Mouse (Mus musculus): ENCODE results near the gene Cdh13. TPM values are rescaled to one million over a fixed set of nuclear protein-coding genes. Genes with fewer than 3 reads are reported as not detected.
A peak's percentile ranks its signal among the peaks of the same experiment; 100 is the strongest.

Cdh13 gene
- polyA plus RNA-seq, 1 experiment from 2014 or later, result 59.2 TPM

GRCm38 (mm10) chr8:118851361-118851760, 567.8 kb downstream of the Cdh13 start:
- 94% methylated on average over 10 of the region's 10 CpGs for WGBS
- Histone ChIP-seq H3K27ac (no peak overlapping the region), H3K36me3 (no peaks in the 10 kb centered on the region), H3K9ac (no peak overlapping the region), H3K4me1 (replicated peaks) (peaks cover 5% of the 10 kb centered on the region; the same call in 1 of the 2 replicates), H3K4me2 (no peak overlapping the region), H3K4me3 (no peak overlapping the region), H3K27me3 (0 out of 2 replicates have a peak, but pooled peaks cover 5% of the 10 kb centered on the region), H3K9me3 (no peaks in the 10 kb centered on the region)
- ATAC-seq (ENCODE audit: low FRiP score), result no peak

GRCm38 (mm10) chr8:118852861-118853260, 569.3 kb downstream of the Cdh13 start:
- 76% methylated on average over 12 of the region's 12 CpGs for WGBS
- Histone ChIP-seq H3K4me3 (no peak overlapping the region), H3K9ac (no peak overlapping the region), H3K4me2 (no peak overlapping the region), H3K27me3 (0 out of 2 replicates have a peak, but pooled peaks cover 5% of the 10 kb centered on the region), H3K4me1 (replicated peaks) (peaks cover 5% of the 10 kb centered on the region; the same call in 1 of the 2 replicates), H3K36me3 (no peaks in the 10 kb centered on the region), H3K27ac (no peak overlapping the region), H3K9me3 (no peaks in the 10 kb centered on the region)
- no peak for ATAC-seq (ENCODE audit: low FRiP score)

- H3K9ac ChIP-seq, result no peak overlapping the region
- 90% methylated on average over 8 of the region's 8 CpGs for WGBS
- H3K27me3 ChIP-seq, result no peaks in the 10 kb centered on the region
- no peak overlapping the region for H3K4me3 ChIP-seq
- ATAC-seq (ENCODE audit: low FRiP score), result no peak
- no peak overlapping the region for H3K27ac ChIP-seq
- H3K4me1 ChIP-seq (replicated peaks), result no peaks in the 10 kb centered on the region
- H3K4me2 ChIP-seq, result no peak overlapping the region
- no peaks in the 10 kb centered on the region for H3K36me3 ChIP-seq
- H3K9me3 ChIP-seq, result no peaks in the 10 kb centered on the region
Measured at GRCm38 (mm10) chr8:118854656-118855055, 571.1 kb downstream of the Cdh13 start.

GRCm38 (mm10) chr8:118866332-118866731, 582.8 kb downstream of the Cdh13 start:
- H3K9ac ChIP-seq, result no peak overlapping the region
- H3K27me3 ChIP-seq, result no peaks in the 10 kb centered on the region
- H3K27ac ChIP-seq, result no peak overlapping the region
- ATAC-seq (ENCODE audit: low FRiP score), result no peak
- H3K36me3 ChIP-seq, result no peaks in the 10 kb centered on the region
- H3K4me2 ChIP-seq, result no peak overlapping the region
- 78% methylated on average over 6 of the region's 6 CpGs for whole genome bisulfite sequencing
- no peaks in the 10 kb centered on the region for H3K9me3 ChIP-seq
- H3K4me1 ChIP-seq (replicated peaks), result peaks cover 17% of the 10 kb centered on the region
- H3K4me3 ChIP-seq, result no peak overlapping the region

GRCm38 (mm10) chr8:118870711-118871110, 587.2 kb downstream of the Cdh13 start:
- WGBS, result 92% methylated on average over 8 of the region's 8 CpGs
- peaks cover 11% of the 10 kb centered on the region; the same call in 1 of the 2 replicates for H3K4me1 ChIP-seq (replicated peaks)
- H3K27ac ChIP-seq, result no peak overlapping the region
- H3K4me2 ChIP-seq, result no peak overlapping the region
- H3K9ac ChIP-seq, result no peak overlapping the region
- ATAC-seq (ENCODE audit: low FRiP score), result no peak
- no peaks in the 10 kb centered on the region for H3K9me3 ChIP-seq
- H3K36me3 ChIP-seq, result no peaks in the 10 kb centered on the region
- H3K4me3 ChIP-seq, result no peak overlapping the region
- no peaks in the 10 kb centered on the region for H3K27me3 ChIP-seq

GRCm38 (mm10) chr8:118879939-118880825, 596.6 kb downstream of the Cdh13 start:
- Histone ChIP-seq H3K27me3 (no peaks in the 10 kb centered on the region), H3K4me1 (replicated peaks) (peaks cover 10% of the 10 kb centered on the region), H3K4me2 (no peak overlapping the region), H3K36me3 (no peaks in the 10 kb centered on the region), H3K4me3 (no peak overlapping the region), H3K27ac (no peak overlapping the region), H3K9me3 (no peaks in the 10 kb centered on the region), H3K9ac (no peak overlapping the region)
- ATAC-seq (ENCODE audit: low FRiP score), result no peak
- 83% methylated on average over 11 of the region's 11 CpGs for WGBS

- H3K4me2 ChIP-seq, result no peak overlapping the region
- WGBS, result 51% methylated on average over 8 of the region's 8 CpGs
- H3K27me3 ChIP-seq, result no peaks in the 10 kb centered on the region
- no peak overlapping the region for H3K27ac ChIP-seq
- H3K4me1 ChIP-seq (replicated peaks), result peaks cover 10% of the 10 kb centered on the region
- H3K36me3 ChIP-seq, result no peaks in the 10 kb centered on the region
- no peak overlapping the region for H3K4me3 ChIP-seq
- no peak overlapping the region for H3K9ac ChIP-seq
- no peaks in the 10 kb centered on the region for H3K9me3 ChIP-seq
- ATAC-seq (ENCODE audit: low FRiP score), result no peak
Measured at GRCm38 (mm10) chr8:118884296-118884695, 600.8 kb downstream of the Cdh13 start.

GRCm38 (mm10) chr8:118884988-118885387, 601.5 kb downstream of the Cdh13 start:
- Histone ChIP-seq H3K4me2 (no peak overlapping the region), H3K27ac (no peak overlapping the region), H3K9ac (no peak overlapping the region), H3K36me3 (no peaks in the 10 kb centered on the region), H3K27me3 (no peaks in the 10 kb centered on the region), H3K9me3 (no peaks in the 10 kb centered on the region), H3K4me3 (no peak overlapping the region), H3K4me1 (replicated peaks) (peaks cover 10% of the 10 kb centered on the region)
- 72% methylated on average over 11 of the region's 11 CpGs for WGBS
- ATAC-seq (ENCODE audit: low FRiP score), result no peak

GRCm38 (mm10) chr8:118902402-118902801, 618.9 kb downstream of the Cdh13 start:
- H3K4me2 ChIP-seq, result no peak overlapping the region
- no peaks in the 10 kb centered on the region for H3K9me3 ChIP-seq
- no peaks in the 10 kb centered on the region for H3K27me3 ChIP-seq
- no peak overlapping the region for H3K9ac ChIP-seq
- H3K36me3 ChIP-seq, result no peaks in the 10 kb centered on the region
- 0 out of 2 replicates have a peak overlapping the region, but pooled peaks have one; percentile 35 for H3K27ac ChIP-seq
- WGBS, result 69% methylated on average over 11 of the region's 11 CpGs
- ATAC-seq (ENCODE audit: low FRiP score), result no peak
- H3K4me1 ChIP-seq (replicated peaks), result peaks cover 27% of the 10 kb centered on the region
- no peak overlapping the region for H3K4me3 ChIP-seq

- H3K9ac ChIP-seq, result no peak overlapping the region
- H3K27me3 ChIP-seq, result no peaks in the 10 kb centered on the region
- peaks cover 11% of the 10 kb centered on the region for H3K4me1 ChIP-seq (replicated peaks)
- no peaks in the 10 kb centered on the region for H3K36me3 ChIP-seq
- 91% methylated on average over 3 of the region's 3 CpGs for WGBS
- H3K4me2 ChIP-seq, result no peak overlapping the region
- no peak overlapping the region for H3K4me3 ChIP-seq
- peaks cover 7% of the 10 kb centered on the region for H3K9me3 ChIP-seq
- no peak for ATAC-seq (ENCODE audit: low FRiP score)
- H3K27ac ChIP-seq, result no peak overlapping the region
Measured at GRCm38 (mm10) chr8:118916513-118916912, 633.0 kb downstream of the Cdh13 start.

- Histone ChIP-seq H3K9me3 (no peaks in the 10 kb centered on the region), H3K4me1 (replicated peaks) (peaks cover 12% of the 10 kb centered on the region), H3K27ac (no peak overlapping the region), H3K27me3 (no peaks in the 10 kb centered on the region), H3K36me3 (no peaks in the 10 kb centered on the region), H3K9ac (no peak overlapping the region), H3K4me2 (no peak overlapping the region), H3K4me3 (no peak overlapping the region)
- 25% methylated on average over 11 of the region's 11 CpGs for WGBS
- no peak for ATAC-seq (ENCODE audit: low FRiP score)
Measured at GRCm38 (mm10) chr8:118937412-118937811, 653.9 kb downstream of the Cdh13 start.

GRCm38 (mm10) chr8:118938025-118938424, 654.5 kb downstream of the Cdh13 start:
- WGBS, result 11% methylated on average over 8 of the region's 8 CpGs
- ATAC-seq (ENCODE audit: low FRiP score), result no peak
- Histone ChIP-seq H3K4me3 (no peak overlapping the region), H3K9me3 (no peaks in the 10 kb centered on the region), H3K4me2 (no peak overlapping the region), H3K27ac (no peak overlapping the region), H3K9ac (no peak overlapping the region), H3K27me3 (no peaks in the 10 kb centered on the region), H3K36me3 (no peaks in the 10 kb centered on the region), H3K4me1 (replicated peaks) (peaks cover 10% of the 10 kb centered on the region; the same call in 1 of the 2 replicates)
